Mouse (Mus musculus) large intestine, adult 2 months (tissue): Measurements from ENCODE around the gene Tmcc1. TPM values are rescaled to one million over a fixed set of nuclear protein-coding genes. Genes with fewer than 3 reads are reported as not detected.
"Not testable (repeated sequence)": the region's sequence is repeated elsewhere in the genome, so short reads cannot be mapped to it uniquely, and the experiment has no call there.

Experiments used
- DNase-seq: peaks from one replicate; pipeline ENCODE4 v3.0.0-alpha.2; 2012; ENCODE audit warnings: low read depth, low spot score
- WGBS: fragments of 180-500 bp; shearing (Covaris S2); methylation state at CpG from one replicate; pipeline ENCODE4 v1.1.7; 2018; 5-methylcytosine and 5-hydroxymethylcytosine counted together
- polyA plus RNA-seq: library from polyadenylated mRNA; depleted of rRNA; stranded (reverse); fragments of >200 nt; gene quantifications from 2 replicates; pipeline ENCODE4 v1.2.3, GENCODE M21; 2012

Tmcc1 gene
- polyA plus RNA-seq, 1 experiment: 9.7 TPM

DNA sequence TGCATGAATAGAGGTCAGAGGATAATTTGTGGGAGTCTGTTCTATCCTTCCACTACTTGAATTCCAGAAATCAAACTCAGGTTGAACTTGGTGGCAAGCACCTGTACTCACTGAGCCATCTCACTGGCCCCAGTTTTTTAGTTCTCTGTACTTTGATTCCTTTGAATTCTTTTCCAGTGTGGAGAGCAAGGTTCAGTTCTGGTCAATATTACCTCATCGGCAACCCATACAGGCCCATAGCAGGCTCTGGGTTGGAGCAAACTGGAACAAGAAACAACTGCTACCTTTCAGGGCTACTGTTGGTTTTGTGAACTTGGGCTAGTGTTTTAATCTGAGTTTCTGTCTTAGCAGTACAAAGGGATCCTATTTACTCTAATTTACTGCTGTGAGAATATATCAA lies 107.2 kb downstream of the Tmcc1 start:
- WGBS: 67% methylated on average over 1 of the region's 1 CpGs
- no peak for DNase-seq

GRCm38 (mm10) chr6:116082239-116082638 lies 111.0 kb downstream of the Tmcc1 start:
- no peak for DNase-seq
- 87% methylated on average over 1 of the region's 1 CpGs for WGBS

- 85% methylated on average over 2 of the region's 2 CpGs for WGBS
- no peak for DNase-seq
Measured at GRCm38 (mm10) chr6:116081375-116081774, 111.9 kb downstream of the Tmcc1 start.

GRCm38 (mm10) chr6:116080756-116081155 lies 112.5 kb downstream of the Tmcc1 start:
- WGBS: 84% methylated on average over 5 of the region's 5 CpGs
- no peak for DNase-seq

GRCm38 (mm10) chr6:116077608-116078007 lies 115.7 kb downstream of the Tmcc1 start:
- DNase-seq: no peak
- 55% methylated on average over 3 of the region's 3 CpGs for WGBS

DNA sequence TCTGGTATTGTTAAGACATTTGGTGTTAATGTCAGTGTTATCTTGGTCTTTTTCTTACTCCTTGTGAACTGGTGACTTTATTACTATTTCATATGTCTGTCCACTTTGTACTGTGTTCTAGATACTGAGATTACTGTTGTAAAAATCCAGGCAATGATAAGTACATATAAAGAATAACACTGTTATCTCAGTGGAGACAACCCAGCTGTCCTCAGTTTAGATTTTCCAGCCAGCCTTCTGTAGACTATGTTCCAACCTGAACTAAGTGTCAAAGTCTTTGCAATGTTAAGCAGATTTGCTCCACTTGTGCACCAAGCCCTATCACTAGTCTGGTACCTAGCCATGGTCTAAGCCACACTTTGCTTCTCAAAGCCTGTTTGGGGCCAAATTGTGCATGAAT lies 118.4 kb downstream of the Tmcc1 start:
- no peak for DNase-seq

DNA sequence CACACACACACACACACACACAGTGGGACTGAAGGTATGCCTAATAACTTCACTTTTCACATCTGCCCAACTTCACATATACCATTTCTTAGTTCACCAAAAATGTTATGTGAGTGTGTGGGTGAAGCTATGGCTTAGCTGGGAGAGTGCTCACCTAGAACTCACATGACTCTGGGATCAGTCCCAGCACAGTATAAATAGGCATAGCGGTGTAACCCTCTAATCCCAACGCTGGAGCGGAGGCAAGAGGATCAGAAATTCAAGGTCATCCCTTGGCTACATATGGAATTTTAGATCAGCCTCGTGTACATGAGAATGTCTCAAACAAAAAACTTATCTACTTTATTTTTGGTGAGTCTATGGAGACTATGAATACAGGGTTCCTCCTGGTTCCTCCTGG lies 119.7 kb downstream of the Tmcc1 start:
- no peak for DNase-seq
- 82% methylated on average over 4 of the region's 4 CpGs for WGBS

DNA sequence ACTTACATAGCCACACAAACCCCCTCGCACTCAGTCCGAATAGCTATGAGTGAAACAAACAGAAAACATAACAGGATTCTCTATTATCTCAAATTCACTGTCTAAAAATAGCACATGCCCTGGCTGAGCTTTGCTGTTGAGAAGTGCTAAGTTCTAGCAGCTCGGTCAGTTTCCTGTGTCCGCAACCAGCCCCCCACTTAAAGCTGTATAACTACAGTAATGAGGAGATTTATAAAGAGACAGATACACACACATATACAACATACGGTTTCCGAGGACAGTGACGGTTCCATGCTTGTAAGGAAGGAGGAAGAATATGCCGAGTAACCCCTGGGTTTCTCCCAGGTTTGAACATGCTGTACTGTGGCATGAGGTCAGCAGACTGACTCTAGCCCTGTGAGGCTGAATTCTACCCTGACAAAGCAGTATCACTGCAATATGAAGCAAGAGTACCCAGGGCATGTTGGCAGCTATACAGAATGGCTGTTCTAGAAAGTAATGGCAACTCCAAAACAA lies 120.5 kb downstream of the Tmcc1 start:
- no peak for DNase-seq
- 68% methylated on average over 8 of the region's 8 CpGs for WGBS

DNA sequence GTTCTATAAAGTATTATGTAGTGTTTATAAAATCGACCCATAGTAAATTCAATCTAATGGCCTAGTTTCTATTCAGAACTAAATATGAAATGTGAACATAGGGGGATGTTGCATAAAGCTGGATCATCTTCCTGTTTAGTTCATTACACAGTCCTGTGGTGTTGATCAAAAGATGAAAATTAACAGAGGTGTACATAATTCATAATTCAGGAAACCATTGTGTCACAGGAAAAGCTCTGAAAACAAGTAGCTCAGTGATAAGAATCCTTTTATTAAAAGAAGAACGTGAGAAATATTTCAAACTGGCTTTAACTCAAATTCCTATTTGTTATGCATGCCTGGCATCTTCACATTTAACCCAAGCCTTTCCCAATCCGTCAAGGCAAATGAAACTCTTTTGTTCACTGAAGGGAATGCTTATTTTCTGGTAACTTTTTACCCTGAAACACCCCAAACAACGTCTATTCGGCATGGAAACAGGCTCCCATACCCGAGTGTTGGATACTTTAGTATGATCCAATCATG lies 121.0 kb downstream of the Tmcc1 start:
- 57% methylated on average over 6 of the region's 6 CpGs for WGBS
- no peak for DNase-seq

DNA sequence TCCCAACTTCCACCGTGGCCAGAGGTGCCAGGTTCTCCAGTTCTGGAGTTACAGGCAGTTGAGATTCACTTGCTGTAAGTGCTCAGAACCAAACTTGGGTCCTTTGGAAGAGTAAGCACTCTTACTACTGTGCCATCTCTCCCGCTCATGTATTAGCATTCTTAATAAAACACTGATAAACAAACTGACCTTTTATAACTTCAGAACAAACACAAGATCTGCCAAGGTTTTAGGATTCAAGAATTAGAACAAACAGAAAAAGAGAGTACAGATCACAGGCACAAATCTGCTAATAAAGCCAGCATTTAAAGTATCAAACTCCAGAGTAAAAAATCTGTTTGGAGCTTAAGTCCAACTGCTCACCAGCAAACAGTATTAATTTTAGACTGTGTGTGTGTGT lies 121.5 kb downstream of the Tmcc1 start:
- no peak for DNase-seq
- 68% methylated on average over 2 of the region's 2 CpGs for WGBS

DNA sequence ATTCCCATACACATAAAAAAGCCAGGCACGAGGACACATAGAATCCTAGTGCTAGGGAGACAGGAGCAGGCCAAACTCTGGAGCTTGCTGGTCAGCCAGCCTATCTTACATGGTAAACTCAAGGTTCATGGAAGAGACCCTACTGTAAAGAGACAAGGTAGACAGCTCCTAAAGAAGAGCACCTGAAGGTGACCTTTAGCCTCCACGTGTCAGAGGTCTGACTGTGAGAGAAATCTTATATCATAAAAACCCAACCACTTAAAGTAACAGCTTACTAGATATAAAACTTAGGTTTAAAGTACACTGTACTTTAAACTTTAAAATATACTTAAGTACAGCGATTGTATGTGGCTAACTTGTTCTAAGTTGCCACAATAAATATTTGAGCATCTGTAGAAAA lies 122.7 kb downstream of the Tmcc1 start:
- no peak for DNase-seq
- WGBS: 65% methylated on average over 3 of the region's 3 CpGs

GRCm38 (mm10) chr6:116063516-116063915 lies 129.8 kb downstream of the Tmcc1 start:
- WGBS: 67% methylated on average over 1 of the region's 1 CpGs
- no peak for DNase-seq

GRCm38 (mm10) chr6:116059542-116059941 lies 133.7 kb downstream of the Tmcc1 start:
- DNase-seq: not testable (repeated sequence)

DNA sequence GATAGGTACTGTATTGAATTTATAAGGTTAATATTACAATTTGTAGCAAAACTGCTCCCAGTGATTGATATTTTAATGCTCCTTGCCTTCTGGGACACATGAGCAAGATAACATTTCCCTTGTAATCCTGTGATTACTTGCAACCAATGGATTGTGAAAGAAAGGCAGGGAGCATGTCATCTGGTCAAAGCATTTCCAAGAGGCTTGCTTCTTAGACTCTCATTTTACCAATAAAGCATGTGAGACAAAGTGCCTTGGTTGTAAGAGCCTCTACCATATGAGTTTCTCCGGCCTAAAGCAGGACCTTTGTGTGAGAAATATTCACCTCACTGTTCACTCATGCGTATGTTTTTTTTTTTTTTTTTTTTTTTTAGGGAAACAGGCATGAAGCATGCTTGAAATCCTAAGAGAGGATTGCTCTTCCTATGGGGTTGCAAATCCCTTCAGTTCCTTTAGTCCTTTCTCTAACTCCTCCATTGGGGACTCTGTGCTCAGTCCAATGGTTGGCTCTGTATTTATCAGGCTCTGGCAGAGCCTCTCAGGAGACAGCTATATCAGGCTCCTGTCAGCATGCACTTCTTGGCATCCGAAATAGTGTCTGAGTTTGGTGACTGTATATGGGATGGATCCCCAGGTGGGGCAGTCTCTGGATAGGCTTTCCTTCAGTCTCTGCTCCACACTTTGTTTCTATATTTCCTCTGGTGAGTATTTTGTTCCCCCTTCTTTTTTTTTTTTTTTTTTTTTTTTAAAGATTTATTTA lies 134.6 kb downstream of the Tmcc1 start:
- WGBS: 95% methylated on average over 3 of the region's 3 CpGs
- DNase-seq: no peak

DNA sequence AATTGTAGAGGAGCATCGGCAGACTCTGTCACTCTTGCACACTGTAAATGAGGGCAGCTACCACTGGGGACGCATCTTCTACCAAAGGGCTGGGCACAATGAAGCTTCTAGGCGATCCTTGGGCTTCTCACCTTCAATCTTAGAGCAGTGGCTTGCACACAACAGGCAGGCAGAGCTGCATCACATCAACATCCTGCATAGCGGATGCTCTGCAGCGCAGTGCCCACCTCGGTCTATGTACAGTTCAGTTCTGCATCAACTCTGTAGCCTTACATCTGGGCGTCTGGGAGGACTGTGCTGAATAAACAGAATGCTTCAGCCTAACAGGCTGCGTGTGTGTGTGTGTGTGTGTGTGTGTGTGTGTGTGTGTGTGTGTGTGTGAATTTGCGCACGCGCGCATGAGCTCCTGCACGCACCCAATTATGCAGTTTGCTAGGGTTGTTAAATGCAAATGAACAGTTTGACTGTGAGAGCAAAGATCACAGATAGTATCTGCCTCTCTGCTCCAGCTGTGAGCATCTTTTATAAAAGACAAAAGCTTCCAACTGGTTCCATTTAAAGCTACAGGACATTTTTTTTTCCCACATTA lies 136.5 kb downstream of the Tmcc1 start:
- DNase-seq: no peak
- WGBS: 38% methylated on average over 13 of the region's 13 CpGs

GRCm38 (mm10) chr6:116055766-116056165 lies 137.5 kb downstream of the Tmcc1 start:
- 95% methylated on average over 2 of the region's 2 CpGs for WGBS
- DNase-seq: no peak

GRCm38 (mm10) chr6:116055001-116055471 lies 138.2 kb downstream of the Tmcc1 start:
- no peak for DNase-seq
- 40% methylated on average over 1 of the region's 1 CpGs for WGBS

DNA sequence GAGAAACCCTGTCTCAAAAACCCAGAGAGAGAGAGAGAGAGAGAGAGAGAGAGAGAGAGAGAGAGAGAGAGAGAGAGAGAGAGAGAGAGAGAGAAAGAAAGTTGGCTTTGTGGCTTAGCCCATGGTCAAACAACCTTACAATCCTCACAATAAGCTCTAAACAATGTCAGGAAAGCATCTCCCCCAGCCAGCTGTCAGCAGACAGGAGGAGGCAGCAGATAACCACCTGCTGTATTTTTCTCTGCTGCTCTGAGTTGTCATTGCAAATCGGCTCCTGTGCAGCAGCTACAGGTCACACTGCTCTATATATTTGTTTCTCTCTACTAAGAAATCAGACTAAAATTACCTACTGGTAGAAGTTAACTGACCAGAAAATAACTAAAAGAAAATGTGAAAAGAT lies 145.4 kb downstream of the Tmcc1 start:
- DNase-seq: no peak
- 55% methylated on average over 1 of the region's 1 CpGs for WGBS

- 41% methylated on average over 3 of the region's 3 CpGs for WGBS
- no peak for DNase-seq
Measured at GRCm38 (mm10) chr6:116047366-116047765, 145.9 kb downstream of the Tmcc1 start.

DNA sequence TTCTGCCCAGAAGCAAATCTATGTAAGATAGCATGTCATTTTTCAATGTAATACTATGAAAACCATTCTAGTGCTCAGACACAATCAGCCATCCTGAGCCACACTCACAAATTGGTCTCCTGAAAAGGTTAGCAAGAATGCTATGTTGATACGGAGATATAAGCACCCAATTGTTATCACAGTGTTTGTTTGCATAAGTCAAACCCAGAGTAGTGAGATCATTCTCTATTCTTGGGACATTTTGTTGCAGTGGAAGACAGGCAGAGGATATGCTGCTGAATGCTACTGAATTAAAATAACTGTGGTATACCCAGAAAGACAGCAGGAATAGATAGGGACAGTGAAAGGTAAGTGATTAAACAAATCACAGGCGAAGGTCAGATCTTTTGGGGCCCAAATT lies 149.2 kb downstream of the Tmcc1 start:
- DNase-seq: no peak
- WGBS: 58% methylated on average over 2 of the region's 2 CpGs

- 99% methylated on average over 2 of the region's 2 CpGs for WGBS
- no peak for DNase-seq
Measured at GRCm38 (mm10) chr6:116038222-116038621, 155.1 kb downstream of the Tmcc1 start.
